Mouse (Mus musculus) embryonic facial prominence, embryonic 13.5 days (tissue): ENCODE measurements around the gene Aco2. TPM values are rescaled to one million over a fixed set of nuclear protein-coding genes. Genes with fewer than 3 reads are reported as not detected.

ENCODE experiments used
- ATAC-seq: fragments of 200-750 bp; cut with Nextera tagmentation; 2 replicates; pipeline ENCODE4 v1.8.0; 2017; ENCODE audit warnings: low read depth; ENCODE audit not compliant: insufficient number of reproducible peaks, insufficient read depth, low FRiP score, low TSS enrichment
- H3K27ac ChIP-seq: fragments of 300-500 bp; sonication (generic); 2 replicates; pipeline ENCODE4 v1.5.1; 2015; ENCODE audit warnings: moderate library complexity, mild to moderate bottlenecking, inconsistent platforms
- H3K27me3 ChIP-seq: fragments of 300-500 bp; sonication (generic); 2 replicates; pipeline ENCODE4 v1.6.1; 2015; ENCODE audit warnings: mild to moderate bottlenecking, inconsistent platforms
- H3K36me3 ChIP-seq: fragments of 300-500 bp; sonication (generic); 2 replicates; pipeline ENCODE4 v1.6.1; 2015; ENCODE audit warnings: mild to moderate bottlenecking, inconsistent platforms
- H3K4me1 ChIP-seq: fragments of 300-500 bp; sonication (generic); 2 replicates; pipeline ENCODE4 v1.6.1; 2015; ENCODE audit warnings: inconsistent platforms
- H3K4me2 ChIP-seq: fragments of 300-500 bp; sonication (generic); 2 replicates; pipeline ENCODE4 v1.6.1; 2015; ENCODE audit warnings: moderate library complexity, mild to moderate bottlenecking, inconsistent platforms
- H3K4me3 ChIP-seq: fragments of 300-500 bp; sonication (generic); 2 replicates; pipeline ENCODE4 v1.5.1; 2015; ENCODE audit warnings: mild to moderate bottlenecking, inconsistent platforms
- H3K9ac ChIP-seq: fragments of 300-500 bp; sonication (generic); 2 replicates; pipeline ENCODE4 v1.6.1; 2015; ENCODE audit warnings: mild to moderate bottlenecking, inconsistent platforms
- H3K9me3 ChIP-seq: fragments of 300-500 bp; sonication (generic); 2 replicates; pipeline ENCODE4 v1.6.1; 2016; ENCODE audit warnings: inconsistent platforms
- WGBS: fragments of 180-500 bp; shearing (Covaris S2); methylation state at CpG from one replicate; pipeline ENCODE4 v1.1.7; 2015; ENCODE audit warnings: mixed read lengths; 5-methylcytosine and 5-hydroxymethylcytosine counted together
- polyA plus RNA-seq: library from polyadenylated mRNA; unstranded; fragments of >200 nt; fragmentation: Nextera tagmentation; extraction: Ambion mirVana; gene quantifications from 2 replicates; pipeline ENCODE4 v1.2.1, GENCODE M21; 2015

The Aco2 gene
- polyA plus RNA-seq, 1 experiment from 2014 or later, result 151 TPM

DNA sequence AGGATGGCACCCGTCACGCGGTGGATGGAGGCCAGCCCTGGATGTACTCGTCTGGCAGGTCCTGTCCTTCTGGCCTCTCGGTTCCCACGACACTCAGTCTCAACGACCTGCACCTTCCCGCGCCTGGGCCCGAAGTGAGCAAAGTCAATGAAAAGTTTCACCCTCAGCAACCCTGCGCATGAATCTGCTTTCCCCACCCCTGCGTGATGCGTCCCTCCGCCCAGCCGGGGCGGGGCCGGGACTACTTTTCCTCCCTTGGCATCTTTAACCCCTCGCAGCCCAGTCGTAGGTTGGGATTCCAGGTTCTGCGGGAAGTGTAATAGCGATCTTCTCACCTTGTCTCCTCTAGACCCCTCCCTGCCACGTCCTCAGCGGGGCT lies 14.0 kb upstream of the Aco2 start:
- under 1% methylated on average over 23 of the region's 23 CpGs for WGBS
- Histone ChIP-seq H3K36me3 (peaks cover 10% of the 10 kb centered on the region), H3K4me1 (peaks cover 15% of the 10 kb centered on the region), H3K4me3 (peak overlapping the region; percentile 89), H3K27ac (peak overlapping the region; percentile 97), H3K27me3 (no peaks in the 10 kb centered on the region), H3K9me3 (no peaks in the 10 kb centered on the region), H3K9ac (peak overlapping the region; percentile 94), H3K4me2 (peak overlapping the region; percentile 87)
- ATAC-seq, result peak; percentile 34; the same call in 1 of the 2 replicates

DNA sequence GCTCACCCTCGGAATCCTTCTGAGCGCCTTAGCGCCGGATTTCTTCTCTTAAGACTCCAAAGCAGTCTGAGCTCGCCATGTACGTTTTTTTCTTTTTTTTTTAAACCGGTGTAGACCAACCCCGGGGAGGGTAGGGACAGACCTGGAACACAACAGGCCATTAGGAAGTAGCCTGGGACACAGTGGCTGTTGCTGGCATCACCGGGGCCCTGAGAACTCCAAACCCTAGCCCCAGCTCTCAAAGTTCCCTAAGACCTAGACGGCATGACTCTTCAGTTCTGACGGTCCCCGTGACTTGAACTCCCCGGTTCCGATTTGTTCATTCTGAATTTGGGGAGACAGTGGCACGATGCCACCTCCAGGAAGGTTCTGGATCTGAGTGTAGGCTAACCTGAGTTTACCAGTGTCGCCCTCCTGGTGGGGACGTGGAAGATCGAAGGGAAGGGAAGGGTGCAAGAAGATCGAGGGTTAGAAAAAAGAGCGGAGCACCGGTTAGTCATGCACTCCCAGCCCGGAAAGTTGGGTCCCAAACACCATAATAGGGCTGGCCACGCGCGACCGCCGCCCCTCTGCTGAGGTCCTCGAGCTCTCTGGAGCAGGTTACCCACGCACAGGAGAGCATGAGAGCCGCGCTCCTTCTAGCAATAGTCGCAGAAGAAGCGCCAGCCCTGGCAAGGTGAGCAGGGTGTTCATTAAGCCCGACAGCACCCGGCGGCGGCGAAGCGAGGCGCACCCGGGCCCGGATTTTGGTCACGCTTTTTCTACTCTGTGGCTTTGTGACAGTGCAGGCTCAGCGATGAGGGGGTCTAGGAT lies 13.4 kb upstream of the Aco2 start, which contains the start of gene Tob2:
Gene Tob2 (minus strand): TSS at position 280 of the 813 bp plus-strand sequence.
- Histone ChIP-seq H3K9ac (peak within 1 kb of the TSS; percentile 94), H3K27ac (peak within 1 kb of the TSS; percentile 97), H3K9me3 (no peaks in the 10 kb centered on the region), H3K4me1 (peaks cover 15% of the 10 kb centered on the region), H3K27me3 (no peaks in the 10 kb centered on the region), H3K4me2 (peak within 1 kb of the TSS; percentile 87), H3K36me3 (peaks cover 7% of the 10 kb centered on the region; the same call in 1 of the 2 replicates), H3K4me3 (peak within 1 kb of the TSS; percentile 89)
- under 1% methylated on average over 44 of the region's 44 CpGs for WGBS
- 0 out of 2 replicates have a peak, but pooled peaks have one; percentile 1 for ATAC-seq

DNA sequence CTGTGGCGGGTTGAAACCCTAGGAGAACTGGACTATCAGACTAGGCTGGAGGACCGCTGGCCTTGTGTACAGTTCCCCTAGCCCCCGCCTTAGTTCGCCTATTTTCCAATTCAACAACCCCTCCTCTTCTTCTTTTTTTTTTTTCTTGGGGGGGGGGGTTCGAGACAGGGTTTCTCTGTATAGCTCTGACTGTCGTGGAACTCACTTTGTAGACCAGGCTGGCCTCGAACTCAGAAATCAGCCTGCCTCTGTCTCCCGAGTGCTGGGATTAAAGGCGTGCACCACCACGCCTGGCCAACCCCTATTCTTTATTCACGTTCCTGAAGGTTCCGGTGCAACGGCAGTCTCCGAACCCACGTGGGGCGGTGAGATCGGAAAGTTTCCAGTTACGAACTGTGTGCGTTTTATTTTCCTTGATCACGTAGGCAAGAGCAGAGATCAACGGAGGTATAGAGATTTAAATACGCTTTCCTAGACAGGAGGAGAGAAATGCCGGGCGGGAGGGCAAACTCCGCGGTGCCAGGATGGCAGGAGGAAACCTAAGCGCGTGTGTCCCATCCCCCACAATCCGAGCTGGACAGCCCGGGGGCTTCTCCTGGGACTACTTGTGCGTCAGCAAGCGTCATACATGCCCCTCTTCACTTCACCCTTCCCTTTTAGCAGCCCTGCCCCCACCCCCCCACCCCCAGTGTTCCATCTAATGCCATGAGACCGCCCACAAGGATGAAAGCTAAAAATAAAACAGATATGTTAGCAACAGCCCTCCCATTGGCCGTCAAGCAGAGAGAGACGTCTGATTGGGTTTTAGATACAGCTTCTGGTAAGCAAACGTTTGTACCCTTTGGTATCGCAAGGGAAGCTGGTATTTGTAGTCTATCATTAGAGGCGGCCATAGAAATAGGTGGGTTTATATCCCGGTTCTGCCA lies 12.5 kb upstream of the Aco2 start:
- H3K9ac ChIP-seq, result peak overlapping the region; percentile 94
- peaks cover 15% of the 10 kb centered on the region for H3K4me1 ChIP-seq
- under 1% methylated on average over 39 of the region's 39 CpGs for WGBS
- peaks cover 9% of the 10 kb centered on the region; the same call in 1 of the 2 replicates for H3K36me3 ChIP-seq
- peak overlapping the region; percentile 97 for H3K27ac ChIP-seq
- ATAC-seq, result peak; percentile 87
- H3K9me3 ChIP-seq, result no peaks in the 10 kb centered on the region
- H3K4me3 ChIP-seq, result peak overlapping the region; percentile 89
- peak overlapping the region; percentile 87 for H3K4me2 ChIP-seq
- H3K27me3 ChIP-seq, result no peaks in the 10 kb centered on the region

DNA sequence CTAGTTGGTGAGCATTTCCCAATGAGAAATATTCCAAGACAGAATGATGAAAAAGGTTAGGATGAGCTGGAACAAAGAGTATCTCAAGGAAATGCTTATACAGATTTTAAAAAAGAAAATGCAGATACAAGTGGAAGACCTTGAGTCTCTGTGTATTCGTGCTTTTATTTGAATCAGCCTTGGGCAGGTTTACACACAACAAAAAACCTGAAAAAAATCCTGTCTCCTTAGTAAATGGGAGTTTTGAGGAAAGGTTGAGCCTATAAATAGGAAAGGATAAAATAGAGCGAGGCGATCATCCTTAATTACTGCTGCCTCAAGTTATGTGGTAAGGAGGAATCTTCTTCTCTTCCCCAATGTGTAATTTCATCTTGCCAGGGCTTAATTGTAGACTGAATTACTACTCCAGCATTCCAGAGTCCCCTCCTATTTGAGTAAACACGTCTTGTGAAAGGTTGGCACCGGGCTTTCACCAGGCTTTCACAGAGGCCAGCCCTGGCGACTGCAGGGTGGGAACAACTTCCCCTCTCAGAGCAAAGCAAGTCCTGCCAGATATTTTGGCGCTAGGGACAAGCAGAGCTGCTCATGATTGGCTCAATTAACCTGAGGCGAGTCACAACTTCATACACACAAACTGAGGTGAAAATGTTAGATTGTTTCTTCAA lies 11.5 kb upstream of the Aco2 start:
- H3K4me2 ChIP-seq, result peak overlapping the region; percentile 87
- 34% methylated on average over 8 of the region's 8 CpGs for WGBS
- peak overlapping the region; percentile 80 for H3K27ac ChIP-seq
- H3K27me3 ChIP-seq, result no peaks in the 10 kb centered on the region
- peak overlapping the region; percentile 89; the same call in 1 of the 2 replicates for H3K4me3 ChIP-seq
- H3K9me3 ChIP-seq, result no peaks in the 10 kb centered on the region
- H3K4me1 ChIP-seq, result peaks cover 7% of the 10 kb centered on the region
- H3K36me3 ChIP-seq, result peaks cover 18% of the 10 kb centered on the region
- no peak overlapping the region for H3K9ac ChIP-seq
- no peak for ATAC-seq

DNA sequence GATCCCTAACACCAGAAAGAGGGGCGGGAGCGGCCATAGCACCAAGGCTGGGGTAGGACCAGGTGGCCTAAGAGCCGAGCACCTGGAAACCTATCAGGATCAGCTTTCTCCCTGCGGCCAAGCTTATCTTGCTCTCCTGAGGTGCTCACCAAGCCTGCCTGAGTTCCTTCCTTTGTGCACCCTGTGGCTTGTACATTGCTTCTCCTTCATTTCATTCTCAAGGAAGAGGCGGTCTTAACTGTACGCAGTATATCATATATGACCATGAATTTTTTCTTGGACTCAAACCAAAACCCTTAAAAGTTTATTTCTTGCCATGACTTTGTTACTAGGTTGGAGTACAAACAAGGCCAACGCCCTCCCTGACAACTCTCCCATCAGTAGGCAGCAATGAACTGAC lies 7.9 kb upstream of the Aco2 start:
- ATAC-seq, result no peak
- H3K4me3 ChIP-seq, result no peak overlapping the region
- no peak overlapping the region; the same call in 1 of the 2 replicates for H3K9ac ChIP-seq
- no peak overlapping the region for H3K4me2 ChIP-seq
- H3K36me3 ChIP-seq, result peaks cover 54% of the 10 kb centered on the region
- no peak overlapping the region for H3K27ac ChIP-seq
- no peaks in the 10 kb centered on the region for H3K27me3 ChIP-seq
- H3K9me3 ChIP-seq, result no peaks in the 10 kb centered on the region
- 91% methylated on average over 7 of the region's 7 CpGs for WGBS
- no peaks in the 10 kb centered on the region for H3K4me1 ChIP-seq

DNA sequence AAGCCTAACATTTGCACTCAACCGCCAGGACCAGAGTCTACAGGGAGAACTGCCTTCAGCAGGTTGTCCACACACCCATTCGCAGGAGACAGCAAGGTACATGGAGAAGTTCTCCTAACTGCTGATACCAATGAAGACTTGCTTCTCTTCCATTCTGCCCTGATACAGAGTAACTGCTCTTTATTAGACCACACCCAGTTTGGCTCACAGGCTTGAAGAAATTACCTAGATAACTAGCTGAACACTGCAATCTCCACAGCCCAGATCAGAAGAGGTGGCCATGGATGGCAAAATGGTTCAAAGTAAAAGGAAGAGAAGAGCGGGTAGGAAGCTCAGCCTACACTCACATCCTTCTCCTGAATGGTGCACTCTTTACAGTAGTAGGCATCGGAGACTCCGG lies 2.1 kb upstream of the Aco2 start:
- Histone ChIP-seq H3K9ac (no peak overlapping the region), H3K4me3 (no peak overlapping the region), H3K27ac (no peak overlapping the region), H3K4me1 (peaks cover 25% of the 10 kb centered on the region), H3K36me3 (peaks cover 57% of the 10 kb centered on the region), H3K27me3 (no peaks in the 10 kb centered on the region), H3K4me2 (no peak overlapping the region), H3K9me3 (no peaks in the 10 kb centered on the region)
- no peak for ATAC-seq
- 95% methylated on average over 5 of the region's 5 CpGs for WGBS

DNA sequence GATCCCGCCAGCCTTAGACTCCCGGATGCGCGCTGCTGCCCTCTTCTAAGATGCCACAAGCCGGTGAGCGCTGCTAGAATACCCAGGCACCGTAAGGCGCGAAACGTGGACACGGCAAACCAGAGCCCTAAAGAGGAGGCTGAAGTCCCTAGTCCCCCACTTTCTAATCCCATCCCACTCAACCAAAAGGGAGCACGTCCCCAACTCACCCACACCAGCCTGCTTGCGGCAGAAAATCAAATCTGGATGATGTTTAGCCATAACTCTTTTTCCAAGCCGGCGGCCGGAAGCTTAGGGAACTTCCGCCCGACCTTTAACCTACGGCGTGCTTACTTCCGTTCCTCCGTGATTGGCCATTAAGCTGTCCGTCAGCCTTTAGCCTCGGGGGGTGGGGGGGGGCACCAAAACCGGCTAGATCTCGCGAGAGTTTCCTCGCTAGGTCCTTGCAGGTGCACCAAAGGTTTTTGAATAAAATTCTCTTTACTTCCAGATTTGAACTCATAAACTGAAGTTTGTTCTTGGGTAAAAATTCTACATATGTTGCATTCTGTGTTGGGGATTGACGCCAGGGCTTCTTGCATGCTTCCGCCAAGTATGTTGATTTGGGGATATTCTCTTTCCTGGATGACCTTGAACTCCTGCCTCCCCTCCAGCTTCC lies 376 bp upstream of the Aco2 start, which contains the start of gene Phf5a:
Gene Phf5a (minus strand): TSS at position 308 of the 658 bp plus-strand sequence.
- no peaks in the 10 kb centered on the region for H3K9me3 ChIP-seq
- peak; percentile 85 for ATAC-seq
- H3K4me2 ChIP-seq, result peak within 1 kb of the TSS; percentile 83
- peaks cover 25% of the 10 kb centered on the region for H3K4me1 ChIP-seq
- peak within 1 kb of the TSS; percentile 86 for H3K9ac ChIP-seq
- under 1% methylated on average over 30 of the region's 30 CpGs for WGBS
- H3K36me3 ChIP-seq, result peaks cover 40% of the 10 kb centered on the region
- peak within 1 kb of the TSS; percentile 95 for H3K4me3 ChIP-seq
- no peaks in the 10 kb centered on the region for H3K27me3 ChIP-seq
- peak within 1 kb of the TSS; percentile 98 for H3K27ac ChIP-seq

DNA sequence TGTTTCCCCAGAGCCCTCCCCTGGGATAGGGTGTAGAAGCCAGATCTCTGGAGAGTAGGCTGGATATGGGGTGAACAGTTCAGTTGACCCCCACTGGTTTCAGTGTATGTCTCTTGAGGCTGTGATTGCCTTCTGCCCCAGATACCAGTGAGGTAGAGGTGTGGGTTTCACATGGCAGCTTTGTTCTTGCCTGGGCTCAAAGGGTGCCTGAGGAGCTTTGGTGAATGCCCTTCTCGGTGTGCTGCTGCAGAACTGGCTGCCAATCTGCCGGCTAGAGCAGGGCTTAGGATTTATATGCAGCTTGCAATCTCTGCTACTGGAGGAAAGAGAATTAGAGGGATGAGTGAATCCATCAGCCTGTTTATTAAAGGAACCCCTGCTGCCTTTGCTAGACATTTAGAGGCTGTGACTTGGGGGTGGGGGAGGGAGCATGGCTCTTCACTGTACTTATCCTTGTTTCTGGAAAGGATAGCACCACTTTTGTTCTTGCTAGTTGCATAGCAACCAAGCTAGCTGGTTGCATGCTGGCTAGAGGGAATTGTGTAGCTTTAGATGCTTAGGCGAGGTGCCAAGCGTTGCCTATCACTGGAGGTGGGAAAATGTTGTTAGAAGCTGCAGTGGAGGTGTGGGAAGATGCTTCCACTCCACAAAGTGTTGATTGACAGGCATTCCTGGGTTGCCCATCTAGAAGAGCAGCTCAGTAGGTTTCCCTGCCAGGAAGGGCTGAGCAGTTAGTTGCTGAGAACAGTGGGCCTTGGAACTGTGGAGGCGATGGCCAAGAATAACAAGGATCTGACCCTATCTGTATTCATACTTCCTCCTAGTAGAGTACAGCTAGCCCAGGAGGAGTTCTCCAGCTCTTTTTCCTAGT lies 7.7 kb downstream of the Aco2 start:
- Histone ChIP-seq H3K9me3 (no peaks in the 10 kb centered on the region), H3K4me3 (no peak overlapping the region), H3K9ac (no peak overlapping the region), H3K36me3 (no peaks in the 10 kb centered on the region), H3K4me1 (peaks cover 8% of the 10 kb centered on the region; the same call in 1 of the 2 replicates), H3K27ac (no peak overlapping the region), H3K27me3 (no peaks in the 10 kb centered on the region), H3K4me2 (no peak overlapping the region)
- 75% methylated on average over 5 of the region's 5 CpGs for WGBS
- ATAC-seq, result no peak

DNA sequence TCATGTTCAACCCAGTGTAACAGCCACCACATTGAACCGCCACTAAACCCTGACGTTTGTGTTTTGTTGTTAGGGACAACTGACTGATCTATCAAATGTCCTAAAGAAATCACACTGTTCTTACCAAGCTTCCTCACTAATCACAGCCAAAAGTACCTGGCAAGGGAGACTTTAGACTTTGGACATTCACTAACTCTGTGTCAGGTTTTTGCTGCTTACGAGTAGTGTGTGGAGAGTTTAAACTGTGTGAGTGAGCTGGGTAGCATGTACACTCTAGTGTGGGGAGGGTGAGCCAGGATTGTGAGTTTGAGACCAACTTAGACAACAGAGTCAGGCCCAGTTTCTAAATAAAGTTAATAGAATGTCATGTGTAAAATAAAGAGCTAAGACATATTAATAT lies 10.2 kb downstream of the Aco2 start:
- Histone ChIP-seq H3K36me3 (0 out of 2 replicates have a peak, but pooled peaks cover 2% of the 10 kb centered on the region), H3K4me2 (no peak overlapping the region), H3K27me3 (no peaks in the 10 kb centered on the region), H3K9ac (no peak overlapping the region), H3K4me1 (peaks cover 6% of the 10 kb centered on the region; the same call in 1 of the 2 replicates), H3K9me3 (no peaks in the 10 kb centered on the region), H3K27ac (no peak overlapping the region), H3K4me3 (no peak overlapping the region)
- 95% methylated on average over 3 of the region's 3 CpGs for WGBS
- no peak for ATAC-seq

DNA sequence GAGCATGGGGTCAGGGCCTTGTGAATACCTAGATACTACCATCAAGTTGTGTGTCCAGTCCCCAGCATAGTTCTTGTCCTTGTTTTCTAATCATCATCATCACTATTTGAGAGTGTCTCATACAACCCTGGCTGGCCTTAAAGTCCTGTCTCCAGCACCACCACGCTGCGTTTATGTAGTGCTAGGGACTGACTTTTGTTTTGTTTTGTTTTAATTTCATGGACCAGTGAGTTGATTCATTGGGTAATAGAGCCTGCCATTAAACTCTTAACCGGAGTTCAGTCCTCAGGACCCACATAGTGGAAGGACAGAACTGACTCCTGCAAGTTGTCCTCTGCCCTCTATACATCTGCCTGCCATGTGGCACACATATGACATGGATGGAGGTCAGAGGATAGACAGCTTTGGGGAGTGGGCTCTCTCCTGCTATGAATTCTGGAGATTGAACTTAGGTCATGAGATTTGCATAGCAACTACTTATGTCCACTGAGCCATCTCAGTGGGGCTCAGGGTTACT lies 13.4 kb downstream of the Aco2 start:
- 82% methylated on average over 3 of the region's 3 CpGs for WGBS
- H3K36me3 ChIP-seq, result peaks cover 32% of the 10 kb centered on the region
- no peaks in the 10 kb centered on the region for H3K9me3 ChIP-seq
- no peak for ATAC-seq
- no peak overlapping the region for H3K27ac ChIP-seq
- H3K4me1 ChIP-seq, result no peaks in the 10 kb centered on the region
- no peak overlapping the region for H3K9ac ChIP-seq
- H3K4me3 ChIP-seq, result no peak overlapping the region
- H3K4me2 ChIP-seq, result no peak overlapping the region
- no peaks in the 10 kb centered on the region for H3K27me3 ChIP-seq
